Mouse (Mus musculus) 416B (cell line): ENCODE measurements at regions not wholly inside any gene's neighbourhood (a gene's known extent, or its start where the extent isn't known, plus 50 kb on each side); places are given as distances from the start of the nearest gene placed in this dataset.
"Not testable (repeated sequence)": the region's sequence is repeated elsewhere in the genome, so short reads cannot be mapped to it uniquely, and the experiment has no call there.

Experiments used
- DNase-seq: peaks from one replicate; pipeline ENCODE4 v3.0.0; 2011; ENCODE audit warnings: low read depth

GRCm38 (mm10) chr10:11801372-11802230 lies 458.4 kb downstream of the Epm2a start:
- DNase-seq, result not testable (repeated sequence)

- DNase-seq, result no peak
Measured at GRCm38 (mm10) chr10:11809255-11809654, 466.1 kb downstream of the Epm2a start.

- DNase-seq, result no peak
Measured at GRCm38 (mm10) chr10:11822418-11822959, 479.3 kb downstream of the Epm2a start.

- DNase-seq, result no peak
Measured at GRCm38 (mm10) chr10:11841094-11841493, 497.9 kb downstream of the Epm2a start.

- no peak for DNase-seq
Measured at GRCm38 (mm10) chr10:11841494-11841893, 498.3 kb downstream of the Epm2a start.

- DNase-seq, result no peak
Measured at GRCm38 (mm10) chr10:11846141-11846540, 502.9 kb downstream of the Epm2a start.

- DNase-seq, result no peak
Measured at GRCm38 (mm10) chr10:11875145-11876131, 532.2 kb downstream of the Epm2a start.

- no peak for DNase-seq
Measured at GRCm38 (mm10) chr10:11886237-11886636, 543.0 kb downstream of the Epm2a start.

GRCm38 (mm10) chr10:11888953-11889352 lies 545.7 kb downstream of the Epm2a start:
- DNase-seq, result no peak

GRCm38 (mm10) chr10:11922132-11922531 lies 578.9 kb downstream of the Epm2a start:
- no peak for DNase-seq

GRCm38 (mm10) chr10:11938164-11938563 lies 595.0 kb downstream of the Epm2a start:
- DNase-seq, result no peak

GRCm38 (mm10) chr10:11942772-11943171 lies 599.6 kb downstream of the Epm2a start:
- DNase-seq, result no peak

- DNase-seq, result no peak
Measured at GRCm38 (mm10) chr10:11960327-11960922, 617.2 kb downstream of the Epm2a start.

- DNase-seq, result no peak
Measured at GRCm38 (mm10) chr10:12004966-12005365, 661.8 kb downstream of the Epm2a start.

- DNase-seq, result peak; percentile 19
Measured at GRCm38 (mm10) chr10:12005889-12006288, 662.7 kb downstream of the Epm2a start.

GRCm38 (mm10) chr10:12017286-12017685 lies 674.1 kb downstream of the Epm2a start:
- no peak for DNase-seq

GRCm38 (mm10) chr10:12018281-12018680 lies 675.1 kb downstream of the Epm2a start:
- no peak for DNase-seq

GRCm38 (mm10) chr10:12019159-12019779 lies 676.1 kb downstream of the Epm2a start:
- no peak for DNase-seq

GRCm38 (mm10) chr10:12020576-12020975 lies 677.4 kb downstream of the Epm2a start:
- DNase-seq, result no peak

- peak; percentile 19 for DNase-seq
Measured at GRCm38 (mm10) chr10:12035159-12035558, 692.0 kb downstream of the Epm2a start.

- DNase-seq, result no peak
Measured at GRCm38 (mm10) chr10:12045937-12046336, 702.7 kb downstream of the Epm2a start.
